Mouse (Mus musculus): ENCODE measurements around the gene Olfr490. TPM values are rescaled to one million over a fixed set of nuclear protein-coding genes. Genes with fewer than 3 reads are reported as not detected.

The Olfr490 gene
- total RNA-seq (2021) = not detected
- long read RNA-seq, experiment 1 = 0 reads
- long read RNA-seq, experiment 2 = 0 reads

- no peak for DNase-seq (ENCODE audit: low spot score in 2 of 2)
These were observed at the start of gene Olfr490 for GRCm38 (mm10) chr7:108288834-108289233. Gene Olfr490 (minus strand): TSS chr7:108288934.

DNA sequence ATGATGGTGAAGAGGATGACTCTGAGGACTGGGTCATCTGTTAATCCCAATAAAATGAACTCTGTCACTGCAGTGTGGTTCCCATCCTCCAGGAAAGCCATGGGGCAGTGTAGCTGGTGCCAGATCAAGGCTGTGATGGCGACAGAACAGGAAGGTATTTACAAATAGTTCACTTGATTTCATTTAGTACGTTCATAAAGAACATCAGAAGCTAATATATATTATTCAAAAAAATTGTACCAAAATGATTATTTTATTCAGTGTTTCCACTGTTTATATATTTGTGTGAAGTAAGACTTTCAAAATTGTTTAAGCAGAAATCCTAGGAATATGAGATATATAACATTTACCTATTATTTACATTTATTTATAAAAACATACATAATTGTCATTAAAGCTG is 34.8 kb upstream of the Olfr490 start, which contains the start of gene Olfr492:
TSS of gene Olfr492 (minus strand) at position 101 of the 400 bp plus-strand sequence.
- no peak for DNase-seq (ENCODE audit: low spot score in 2 of 2)

- no peak for DNase-seq (ENCODE audit: low spot score in 2 of 2)
These were observed 24.4 kb upstream of the Olfr490 start, which contains the start of gene Olfr491 for GRCm38 (mm10) chr7:108313151-108313550. Gene Olfr491 (plus strand): TSS chr7:108313451.

DNA sequence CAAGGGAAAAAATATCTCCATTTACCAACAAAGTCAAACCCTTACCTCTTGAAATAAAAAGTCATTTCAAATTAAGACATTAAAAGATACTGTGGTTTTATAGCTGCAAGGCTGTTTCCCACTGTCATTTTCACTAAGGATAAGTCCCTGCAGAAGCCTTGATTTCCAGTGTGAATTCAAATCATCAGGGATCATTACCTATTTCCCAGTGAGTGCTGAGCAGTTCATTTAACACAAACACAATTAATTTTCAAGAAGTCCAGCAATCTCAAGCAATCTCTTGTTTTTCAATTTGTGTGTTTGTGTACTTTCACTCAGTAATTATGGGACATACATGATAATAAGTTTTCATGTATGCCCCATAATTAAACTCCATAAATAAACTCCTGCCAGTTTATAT is 30.5 kb downstream of the Olfr490 start, which contains the start of gene Olfr488:
TSS of gene Olfr488 (minus strand) at position 101 of the 400 bp plus-strand sequence.
- no peak for DNase-seq (ENCODE audit: low spot score in 2 of 2)

Other genes starting within 250 kb of the Olfr490 start
- not detected for gene Olfr479, start 238.2 kb downstream of the Olfr490 start, total RNA-seq (2021)
- not detected for gene Olfr480, start 221.6 kb downstream of the Olfr490 start, total RNA-seq (2021)
- gene Olfr481, start 209.1 kb downstream of the Olfr490 start, total RNA-seq (2021) = not detected
- gene Olfr482, start 191.3 kb downstream of the Olfr490 start, total RNA-seq (2021) = 1 to 10 TPM; 1.6 to 2.2 TPM
- gene Olfr483, start 188.1 kb downstream of the Olfr490 start, total RNA-seq (2021) = not detected
- not detected for gene Olfr484, start 161.5 kb downstream of the Olfr490 start, total RNA-seq (2021)
- gene Olfr485, start 129.1 kb downstream of the Olfr490 start, total RNA-seq (2021) = not detected
- gene Olfr486, start 116.2 kb downstream of the Olfr490 start, total RNA-seq (2021) = not detected
- not detected for gene Olfr487, start 74.3 kb downstream of the Olfr490 start, total RNA-seq (2021)
- gene Olfr488, start 30.6 kb downstream of the Olfr490 start, total RNA-seq (2021) = not detected
- not detected for gene Olfr491, start 24.5 kb upstream of the Olfr490 start, total RNA-seq (2021)
- gene Olfr492, start 34.7 kb upstream of the Olfr490 start, total RNA-seq (2021) = not detected
- not detected for gene Olfr493, start 58.0 kb upstream of the Olfr490 start, total RNA-seq (2021)
- gene Olfr494, start 76.4 kb upstream of the Olfr490 start, total RNA-seq (2021) = not detected
- gene Olfr495, start 104.2 kb upstream of the Olfr490 start, total RNA-seq (2021) = not detected
- not detected for gene Olfr497, start 131.5 kb upstream of the Olfr490 start, total RNA-seq (2021)
- gene Olfr498, start 176.4 kb upstream of the Olfr490 start, total RNA-seq (2021) = not detected
- gene Olfr502, start 236.1 kb upstream of the Olfr490 start, total RNA-seq (2021) = not detected